Mouse (Mus musculus) myocyte (in vitro differentiated cells): ENCODE measurements around the gene Hsf2bp.

Experiments used
- E2F4 ChIP-seq: IDR thresholded peaks from one replicate; pipeline ENCODE4 v1.6.1; 2011; ENCODE audit warnings: mild to moderate bottlenecking, control low read depth, moderate library complexity; ENCODE audit not compliant: insufficient read depth
- MAX ChIP-seq: IDR thresholded peaks from one replicate; pipeline ENCODE4 v1.6.1; 2011; ENCODE audit warnings: low read depth, mild to moderate bottlenecking, control low read depth
- MYOD1 ChIP-seq, 3 experiments: IDR thresholded peaks; one replicate each; pipeline ENCODE4 v1.6.1; 2011; ENCODE audit warnings: control low read depth in 2 of 3, low read depth in 2 of 3, mild to moderate bottlenecking in 2 of 3, moderate library complexity in 1 of 3; ENCODE audit not compliant: insufficient read length in 2 of 3, control insufficient read depth in 1 of 3
- MYOG ChIP-seq, 3 experiments: IDR thresholded peaks; one replicate each; pipeline ENCODE4 v1.6.1; 2011; ENCODE audit warnings: control low read depth in 2 of 3, low read depth in 2 of 3, mild to moderate bottlenecking in 2 of 3; ENCODE audit not compliant: insufficient read length in 2 of 3, control insufficient read depth in 1 of 3, insufficient read depth in 1 of 3
- POLR2A ChIP-seq: IDR thresholded peaks from one replicate; pipeline ENCODE4 v1.6.1; 2011; ENCODE audit warnings: low read depth, mild to moderate bottlenecking, control low read depth, moderate library complexity; ENCODE audit not compliant: insufficient read length
- POLR2AphosphoS2 ChIP-seq: IDR thresholded peaks from one replicate; pipeline ENCODE4 v1.6.1; 2011; ENCODE audit warnings: low read depth, control low read depth; ENCODE audit not compliant: insufficient read length
- REST ChIP-seq: IDR thresholded peaks from one replicate; pipeline ENCODE4 v1.6.1; 2011; ENCODE audit warnings: mild to moderate bottlenecking, control low read depth, moderate library complexity; ENCODE audit not compliant: insufficient read depth, insufficient read length
- TCF12 ChIP-seq: IDR thresholded peaks from one replicate; pipeline ENCODE4 v1.6.1; 2011; ENCODE audit warnings: mild to moderate bottlenecking, control low read depth; ENCODE audit not compliant: poor library complexity, insufficient read depth, severe bottlenecking
- TCF3 ChIP-seq: IDR thresholded peaks from one replicate; pipeline ENCODE4 v1.6.1; 2011; ENCODE audit warnings: low read depth, control low read depth; ENCODE audit not compliant: insufficient read length
- USF1 ChIP-seq: IDR thresholded peaks from one replicate; pipeline ENCODE4 v1.6.1; 2011; ENCODE audit warnings: low read depth, mild to moderate bottlenecking, control low read depth, moderate library complexity

DNA sequence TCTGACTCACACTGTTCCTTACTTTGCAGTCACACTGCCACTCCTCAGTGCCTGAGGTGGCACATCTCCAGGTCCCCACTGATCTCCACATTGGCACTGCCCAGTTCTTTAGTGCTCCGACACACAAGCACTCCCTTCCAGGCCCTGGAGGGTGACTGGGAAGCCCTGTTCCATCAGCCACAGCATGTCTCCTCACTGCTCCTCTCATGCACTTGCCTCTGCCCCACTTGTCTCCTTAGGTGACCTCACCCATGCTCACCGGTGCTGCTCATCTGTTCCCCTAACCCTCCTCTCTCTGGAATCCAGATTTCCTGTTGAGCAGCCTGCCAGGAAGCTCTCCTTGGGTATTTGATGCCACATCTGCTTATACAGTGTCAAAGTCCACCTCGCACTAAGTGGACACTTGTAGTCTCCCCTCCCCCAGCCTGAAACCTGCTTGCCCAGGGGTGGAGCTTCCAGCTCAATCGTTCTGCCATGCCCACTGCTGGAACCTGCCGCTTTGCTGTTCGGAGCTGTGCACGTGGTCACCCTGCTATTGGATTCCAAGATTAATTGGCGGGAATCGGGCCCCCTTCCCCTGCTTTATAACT is 81.5 kb downstream of the Hsf2bp start:
- TF ChIP-seq MYOG (IDR thresholded peaks at IDR 0.05; ENCODE audit: control insufficient read depth in 1 of 3, insufficient read depth in 1 of 3, insufficient read length in 2 of 3, low read depth in 2 of 3) (no peak), MAX (no peak), POLR2A (no peak), USF1 (no peak), E2F4 (no peak), TCF3 (no peak), REST (no peak), TCF12 (no peak), MYOD1 (IDR thresholded peaks at IDR 0.05; ENCODE audit: control insufficient read depth in 1 of 3, insufficient read length in 2 of 3, low read depth in 2 of 3) (no peak), POLR2AphosphoS2 (no peak)
